Mouse (Mus musculus) heart, embryonic 12.5 days (tissue): ENCODE data around the gene Ctdsp2. TPM values are rescaled to one million over a fixed set of nuclear protein-coding genes. Genes with fewer than 3 reads are reported as not detected.

Experiments used
- ATAC-seq: fragments of 200-750 bp; cut with Nextera tagmentation; 2 replicates; pipeline ENCODE4 v1.8.0; 2017; ENCODE audit warnings: moderate TSS enrichment, moderate library complexity; ENCODE audit not compliant: insufficient number of reproducible peaks, low FRiP score
- H3K27ac ChIP-seq: fragments of 300-500 bp; sonication (generic); 2 replicates; pipeline ENCODE4 v1.5.1; 2016; ENCODE audit warnings: mild to moderate bottlenecking, moderate library complexity; ENCODE audit not compliant: poor library complexity, severe bottlenecking
- H3K27me3 ChIP-seq: fragments of 300-500 bp; sonication (generic); replicated peaks from 2 replicates; pipeline ENCODE4 v1.6.1; 2016; ENCODE audit warnings: mild to moderate bottlenecking, moderate library complexity
- H3K36me3 ChIP-seq: fragments of 300-500 bp; sonication (generic); 2 replicates; pipeline ENCODE4 v1.6.1; 2016; ENCODE audit warnings: mild to moderate bottlenecking, moderate library complexity
- H3K4me1 ChIP-seq: fragments of 300-500 bp; sonication (generic); replicated peaks from 2 replicates; pipeline ENCODE4 v1.6.1; 2016; ENCODE audit warnings: mild to moderate bottlenecking
- H3K4me2 ChIP-seq: fragments of 300-500 bp; sonication (generic); 2 replicates; pipeline ENCODE4 v1.6.1; 2016; ENCODE audit warnings: mild to moderate bottlenecking, moderate library complexity
- H3K4me3 ChIP-seq: fragments of 300-500 bp; sonication (generic); 2 replicates; pipeline ENCODE4 v1.5.1; 2016; ENCODE audit warnings: mild to moderate bottlenecking
- H3K9ac ChIP-seq: fragments of 300-500 bp; sonication (generic); 2 replicates; pipeline ENCODE4 v1.6.1; 2016; ENCODE audit warnings: mild to moderate bottlenecking, moderate library complexity
- H3K9me3 ChIP-seq: fragments of 300-500 bp; sonication (generic); replicated peaks from 2 replicates; pipeline ENCODE4 v1.6.1; 2016; ENCODE audit warnings: mild to moderate bottlenecking, moderate library complexity
- WGBS: fragments of 180-500 bp; shearing (Covaris S2); methylation state at CpG from one replicate; pipeline ENCODE4 v1.1.7; 2016; 5-methylcytosine and 5-hydroxymethylcytosine counted together
- microRNA counts: library from miRNA; unstranded; fragments of <30 nt; microRNA quantifications from one replicate; lab custom pipeline; 2017
- microRNA-seq: library from miRNA; unstranded; fragments of <30 nt; microRNA quantifications from one replicate; pipeline ENCODE4, GENCODE M21; 2017
- polyA plus RNA-seq: library from polyadenylated mRNA; unstranded; fragments of >200 nt; fragmentation: Nextera tagmentation; extraction: Ambion mirVana; gene quantifications from 2 replicates; pipeline ENCODE4 v1.2.1, GENCODE M21; 2016

The Ctdsp2 gene
- polyA plus RNA-seq, 1 experiment from 2014 or later, result 54.0 TPM

DNA sequence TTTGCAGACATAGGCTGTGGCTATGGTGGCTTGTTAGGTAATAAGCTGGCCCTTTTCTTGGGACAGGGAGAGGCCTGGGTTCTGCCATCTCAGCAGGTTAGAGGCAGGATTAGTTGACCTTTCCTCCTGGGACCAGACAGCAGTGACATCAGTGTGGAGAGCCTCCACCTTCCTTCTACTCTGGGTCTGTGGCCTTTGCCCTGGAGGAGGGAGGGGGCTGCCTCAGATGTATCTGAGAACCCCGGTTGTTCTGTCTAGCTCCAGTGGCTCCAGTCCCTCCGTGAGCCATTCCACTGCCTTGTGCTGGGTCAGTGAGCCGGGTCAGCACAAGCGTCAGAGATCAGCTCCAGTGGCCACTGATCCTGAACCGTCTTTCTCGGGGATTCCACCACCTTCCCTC, 64.7 kb downstream of the Ctdsp2 start:
- Histone ChIP-seq H3K9ac (no peak overlapping the region), H3K4me2 (no peak overlapping the region), H3K27ac (no peak overlapping the region), H3K27me3 (peaks cover 21% of the 10 kb centered on the region), H3K9me3 (no peaks in the 10 kb centered on the region), H3K36me3 (peaks cover 22% of the 10 kb centered on the region), H3K4me1 (peaks cover 5% of the 10 kb centered on the region), H3K4me3 (no peak overlapping the region)
- WGBS, result 90% methylated on average over 6 of the region's 6 CpGs
- no peak for ATAC-seq

DNA sequence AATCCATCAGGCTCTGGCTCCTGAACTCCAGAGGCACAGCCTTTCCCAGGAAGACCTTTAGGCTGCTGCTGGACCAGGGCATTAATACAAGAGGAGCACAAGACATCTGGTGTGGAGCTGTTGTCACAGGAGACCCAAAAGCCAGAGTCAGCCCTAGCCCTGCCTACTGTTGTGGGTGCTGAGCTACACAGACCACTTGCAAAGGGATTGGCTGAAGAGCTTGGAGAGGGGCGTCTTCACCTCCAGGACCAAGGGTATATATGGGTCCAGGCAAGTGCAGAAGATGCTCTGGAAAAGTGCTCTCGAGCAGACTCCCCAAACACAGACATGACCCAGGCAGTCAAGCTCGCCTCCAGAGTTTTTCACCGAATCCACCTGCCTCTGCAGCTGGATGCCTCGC, 69.4 kb downstream of the Ctdsp2 start, which contains the start of gene Cyp27b1:
Cyp27b1 (plus strand) TSS at position 297 of the 400 bp plus-strand sequence.
- Histone ChIP-seq H3K9me3 (no peaks in the 10 kb centered on the region), H3K4me2 (peak within 1 kb of the TSS; percentile 42), H3K4me3 (0 out of 2 replicates have a peak within 1 kb of the TSS, but pooled peaks have one; percentile 15), H3K9ac (no peak within 1 kb of the TSS), H3K27ac (no peak within 1 kb of the TSS), H3K4me1 (peaks cover 22% of the 10 kb centered on the region), H3K36me3 (peaks cover 22% of the 10 kb centered on the region), H3K27me3 (peaks cover 60% of the 10 kb centered on the region)
- ATAC-seq, result no peak
- WGBS, result 35% methylated on average over 5 of the region's 5 CpGs

DNA sequence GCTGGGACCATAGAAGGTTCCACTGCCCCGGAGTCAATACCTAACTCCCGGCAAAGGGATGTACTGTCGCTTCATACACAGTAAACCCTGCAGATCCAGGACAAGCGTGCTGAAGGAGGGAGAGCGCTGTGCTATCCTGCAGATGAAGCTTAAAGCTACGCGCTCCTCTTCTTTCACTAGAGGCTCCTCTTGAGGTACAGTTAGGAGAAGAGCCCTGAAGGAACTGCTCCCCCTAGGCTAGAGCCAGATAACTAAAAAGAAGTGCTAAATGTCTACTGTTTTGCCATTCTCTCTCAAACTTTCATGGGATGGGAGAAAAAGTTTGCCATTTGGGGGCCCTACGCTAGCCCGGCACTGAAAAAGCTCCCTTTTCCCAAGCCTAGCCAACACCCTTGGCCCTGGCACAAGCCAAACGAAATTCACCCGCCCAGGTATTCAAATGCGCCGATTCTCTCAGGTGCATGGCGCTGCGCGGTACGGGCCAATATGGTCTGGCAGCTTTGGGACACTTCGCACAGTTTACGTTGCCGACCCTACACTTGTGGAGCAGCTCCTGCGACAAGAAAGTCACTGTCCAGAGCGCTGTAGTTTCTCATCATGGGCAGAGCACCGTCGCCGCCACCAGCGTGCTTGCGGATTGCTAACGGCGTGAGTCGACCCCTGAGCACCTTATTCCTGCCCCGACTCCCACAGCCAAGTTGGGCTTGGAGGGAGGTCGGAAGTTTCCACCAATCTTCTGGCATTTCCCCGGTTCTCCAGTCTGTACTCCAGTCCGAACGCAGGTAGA, 70.3 kb downstream of the Ctdsp2 start:
- WGBS, result 4% methylated on average over 35 of the region's 35 CpGs
- Histone ChIP-seq H3K9me3 (no peaks in the 10 kb centered on the region), H3K4me1 (peaks cover 22% of the 10 kb centered on the region), H3K4me2 (peak overlapping the region; percentile 42), H3K9ac (no peak overlapping the region), H3K4me3 (peak overlapping the region; percentile 15; the same call in 1 of the 2 replicates), H3K36me3 (peaks cover 17% of the 10 kb centered on the region), H3K27ac (no peak overlapping the region), H3K27me3 (peaks cover 65% of the 10 kb centered on the region)
- no peak for ATAC-seq

MicroRNAs encoded within 50 kb of the gene (microRNA counts, 519-probe panel; counts per million panel counts)
- microRNA mmu-miR-26a (lab: Ali Mortazavi, UCI) (2,539 counts per million, percentile 10 among the panel's probes with 10 or more counts), microRNA mmu-miR-546 (lab: Ali Mortazavi, UCI) (not detected)

Small RNA genes lying within 50 kb of the gene (microRNA-seq; reads per million reads assigned to microRNA genes)
- gene Mir26a-2 (25.5 reads per million, percentile 35 among the genes with 10 or more reads in this experiment), gene Mir546 (0.94 reads per million)

Other genes with a start within 250 kb of the Ctdsp2 start
- 8.2 and 10.0 TPM in 2 replicates for gene Atp23, start 77.4 kb upstream of the Ctdsp2 start, polyA plus RNA-seq
- 0.19 and 0.22 TPM in 2 replicates for gene Avil, start 22.0 kb downstream of the Ctdsp2 start, polyA plus RNA-seq
- 99.2 and 99.4 TPM in 2 replicates for gene Tsfm, start 52.1 kb downstream of the Ctdsp2 start, polyA plus RNA-seq
- gene Mettl1, start 62.7 kb downstream of the Ctdsp2 start, polyA plus RNA-seq, result 37.0 and 37.1 TPM in 2 replicates
- 0.14 and 0.18 TPM in 2 replicates for gene Eef1akmt3, start 62.8 kb downstream of the Ctdsp2 start, polyA plus RNA-seq
- 0.18 TPM in 1 of 2 replicates, not detected in the other for gene Cyp27b1, start 69.5 kb downstream of the Ctdsp2 start, polyA plus RNA-seq
- 0.10 and 0.28 TPM in 2 replicates for gene March9, start 81.5 kb downstream of the Ctdsp2 start, polyA plus RNA-seq
- 1,080 and 1,140 TPM in 2 replicates for gene Cdk4, start 84.8 kb downstream of the Ctdsp2 start, polyA plus RNA-seq
- 119 and 124 TPM in 2 replicates for gene Tspan31, start 91.5 kb downstream of the Ctdsp2 start, polyA plus RNA-seq
- 0.03 TPM in 1 of 2 replicates, not detected in the other for gene Agap2, start 96.6 kb downstream of the Ctdsp2 start, polyA plus RNA-seq
- 52.2 and 52.4 TPM in 2 replicates for gene Os9, start 142.4 kb downstream of the Ctdsp2 start, polyA plus RNA-seq
- gene B4galnt1, start 186.5 kb downstream of the Ctdsp2 start, polyA plus RNA-seq, result 1.9 and 2.4 TPM in 2 replicates
- 20.2 and 21.0 TPM in 2 replicates for gene Slc26a10, start 201.9 kb downstream of the Ctdsp2 start, polyA plus RNA-seq
- 21.3 and 23.1 TPM in 2 replicates for gene Arhgef25, start 211.4 kb downstream of the Ctdsp2 start, polyA plus RNA-seq
- gene Dtx3, start 217.0 kb downstream of the Ctdsp2 start, polyA plus RNA-seq, result 74.3 and 75.1 TPM in 2 replicates
- 29.7 and 31.5 TPM in 2 replicates for gene Pip4k2c, start 232.9 kb downstream of the Ctdsp2 start, polyA plus RNA-seq